Mouse (Mus musculus) brain, embryonic 14.5 days (tissue): ENCODE measurements around the gene Ubxn1.

Experiments
- CTCF ChIP-seq: fragments of 200-500 bp; IDR thresholded peaks from 2 replicates; pipeline ENCODE4 v1.5.1; 2012; ENCODE audit warnings: inconsistent platforms, mild to moderate bottlenecking, moderate library complexity, borderline replicate concordance; ENCODE audit not compliant: insufficient read depth, insufficient read length; ENCODE audit errors: extremely low read depth
- POLR2A ChIP-seq: fragments of 200-500 bp; IDR thresholded peaks from 2 replicates; pipeline ENCODE4 v1.6.1; 2012; ENCODE audit warnings: mild to moderate bottlenecking, inconsistent platforms, borderline replicate concordance; ENCODE audit not compliant: poor library complexity, insufficient read depth, insufficient read length, severe bottlenecking; ENCODE audit errors: extremely low read depth

DNA sequence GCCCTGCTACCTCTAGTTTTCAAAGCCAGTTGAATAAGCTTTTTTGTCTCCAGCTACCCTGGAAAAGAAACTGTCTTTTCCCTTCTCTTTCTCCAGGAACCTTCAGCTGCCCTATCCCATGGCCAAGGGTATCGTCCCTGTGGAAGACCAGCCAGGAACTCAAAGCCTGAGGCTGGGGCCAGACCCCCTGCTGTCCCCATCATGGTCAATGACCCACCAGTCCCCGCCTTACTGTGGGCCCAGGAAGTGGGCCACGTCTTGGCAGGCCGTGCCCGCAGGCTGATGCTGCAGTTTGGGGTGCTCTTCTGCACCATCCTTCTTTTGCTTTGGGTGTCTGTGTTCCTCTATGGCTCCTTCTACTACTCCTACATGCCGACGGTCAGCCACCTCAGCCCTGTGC is 30.3 kb upstream of the Ubxn1 start:
- no peak for TF ChIP-seq CTCF
- TF ChIP-seq POLR2A: no peak
